Mouse (Mus musculus) right cerebral cortex, postnatal 10 days (tissue): ENCODE results near the gene Gm21304.
"Not testable (repeated sequence)": the region's sequence is repeated elsewhere in the genome, so short reads cannot be mapped to it uniquely, and the experiment has no call there.

ENCODE experiments used
- DNase-seq, 2 experiments: peaks; one replicate each; pipeline ENCODE4 v3.0.0; 2021; ENCODE audit warnings: low spot score in 2 of 2

Gene Gm21304

DNA sequence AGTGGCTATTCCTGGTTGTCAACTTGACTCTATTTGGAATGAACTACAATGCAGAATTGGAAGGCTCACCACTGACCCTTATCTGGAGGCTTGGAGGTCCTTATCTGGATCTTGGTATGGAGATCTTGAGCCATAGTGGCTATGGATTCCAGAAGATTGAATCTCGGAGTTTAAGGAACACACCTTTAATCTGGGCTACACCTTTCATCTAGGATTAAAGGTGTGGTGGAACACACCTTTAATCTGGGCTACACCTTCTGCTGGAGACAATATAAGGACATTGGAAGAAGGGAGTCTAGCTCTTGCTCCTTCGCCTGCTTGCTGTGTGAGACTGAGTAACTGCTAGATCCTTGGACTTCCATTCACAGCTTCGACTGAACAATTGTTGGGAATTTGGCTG lies at the start of gene Gm21304:
Gene Gm21304, plus strand, starts transcription at position 301 of the 400 bp plus-strand sequence.
- DNase-seq = not testable (repeated sequence)

DNA sequence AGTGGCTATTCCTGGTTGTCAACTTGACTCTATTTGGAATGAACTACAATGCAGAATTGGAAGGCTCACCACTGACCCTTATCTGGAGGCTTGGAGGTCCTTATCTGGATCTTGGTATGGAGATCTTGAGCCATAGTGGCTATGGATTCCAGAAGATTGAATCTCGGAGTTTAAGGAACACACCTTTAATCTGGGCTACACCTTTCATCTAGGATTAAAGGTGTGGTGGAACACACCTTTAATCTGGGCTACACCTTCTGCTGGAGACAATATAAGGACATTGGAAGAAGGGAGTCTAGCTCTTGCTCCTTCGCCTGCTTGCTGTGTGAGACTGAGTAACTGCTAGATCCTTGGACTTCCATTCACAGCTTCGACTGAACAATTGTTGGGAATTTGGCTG lies 25.6 kb upstream of the Gm21304 start, which contains the start of gene Gm21293:
Gene Gm21293, plus strand, starts transcription at position 301 of the 400 bp plus-strand sequence.
- not testable (repeated sequence) for DNase-seq

DNA sequence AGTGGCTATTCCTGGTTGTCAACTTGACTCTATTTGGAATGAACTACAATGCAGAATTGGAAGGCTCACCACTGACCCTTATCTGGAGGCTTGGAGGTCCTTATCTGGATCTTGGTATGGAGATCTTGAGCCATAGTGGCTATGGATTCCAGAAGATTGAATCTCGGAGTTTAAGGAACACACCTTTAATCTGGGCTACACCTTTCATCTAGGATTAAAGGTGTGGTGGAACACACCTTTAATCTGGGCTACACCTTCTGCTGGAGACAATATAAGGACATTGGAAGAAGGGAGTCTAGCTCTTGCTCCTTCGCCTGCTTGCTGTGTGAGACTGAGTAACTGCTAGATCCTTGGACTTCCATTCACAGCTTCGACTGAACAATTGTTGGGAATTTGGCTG lies 17.1 kb upstream of the Gm21304 start, which contains the start of gene Gm6763:
Gene Gm6763, plus strand, starts transcription at position 301 of the 400 bp plus-strand sequence.
- not testable (repeated sequence) for DNase-seq

DNA sequence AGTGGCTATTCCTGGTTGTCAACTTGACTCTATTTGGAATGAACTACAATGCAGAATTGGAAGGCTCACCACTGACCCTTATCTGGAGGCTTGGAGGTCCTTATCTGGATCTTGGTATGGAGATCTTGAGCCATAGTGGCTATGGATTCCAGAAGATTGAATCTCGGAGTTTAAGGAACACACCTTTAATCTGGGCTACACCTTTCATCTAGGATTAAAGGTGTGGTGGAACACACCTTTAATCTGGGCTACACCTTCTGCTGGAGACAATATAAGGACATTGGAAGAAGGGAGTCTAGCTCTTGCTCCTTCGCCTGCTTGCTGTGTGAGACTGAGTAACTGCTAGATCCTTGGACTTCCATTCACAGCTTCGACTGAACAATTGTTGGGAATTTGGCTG lies 8.6 kb upstream of the Gm21304 start, which contains the start of gene Gm8764:
Gene Gm8764, plus strand, starts transcription at position 301 of the 400 bp plus-strand sequence.
- not testable (repeated sequence) for DNase-seq

DNA sequence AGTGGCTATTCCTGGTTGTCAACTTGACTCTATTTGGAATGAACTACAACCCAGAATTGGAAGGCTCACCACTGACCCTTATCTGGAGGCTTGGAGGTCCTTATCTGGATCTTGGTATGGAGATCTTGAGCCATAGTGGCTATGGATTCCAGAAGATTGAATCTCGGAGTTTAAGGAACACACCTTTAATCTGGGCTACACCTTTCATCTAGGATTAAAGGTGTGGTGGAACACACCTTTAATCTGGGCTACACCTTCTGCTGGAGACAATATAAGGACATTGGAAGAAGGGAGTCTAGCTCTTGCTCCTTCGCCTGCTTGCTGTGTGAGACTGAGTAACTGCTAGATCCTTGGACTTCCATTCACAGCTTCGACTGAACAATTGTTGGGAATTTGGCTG lies 8.4 kb downstream of the Gm21304 start, which contains the start of gene Gm21312:
Gene Gm21312, plus strand, starts transcription at position 301 of the 400 bp plus-strand sequence.
- DNase-seq = not testable (repeated sequence)

- DNase-seq = not testable (repeated sequence)
Observed at GRCm38 (mm10) chr10:104185233-104185632, 16.9 kb downstream of the Gm21304 start, which contains the start of gene Gm20765. TSS of gene Gm20765 (plus strand) at chr10:104185533.

DNA sequence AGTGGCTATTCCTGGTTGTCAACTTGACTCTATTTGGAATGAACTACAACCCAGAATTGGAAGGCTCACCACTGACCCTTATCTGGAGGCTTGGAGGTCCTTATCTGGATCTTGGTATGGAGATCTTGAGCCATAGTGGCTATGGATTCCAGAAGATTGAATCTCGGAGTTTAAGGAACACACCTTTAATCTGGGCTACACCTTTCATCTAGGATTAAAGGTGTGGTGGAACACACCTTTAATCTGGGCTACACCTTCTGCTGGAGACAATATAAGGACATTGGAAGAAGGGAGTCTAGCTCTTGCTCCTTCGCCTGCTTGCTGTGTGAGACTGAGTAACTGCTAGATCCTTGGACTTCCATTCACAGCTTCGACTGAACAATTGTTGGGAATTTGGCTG lies 25.4 kb downstream of the Gm21304 start, which contains the start of gene Gm4340:
Gene Gm4340, plus strand, starts transcription at position 301 of the 400 bp plus-strand sequence.
- not testable (repeated sequence) for DNase-seq

GRCm38 (mm10) chr10:104209655-104210054 lies 41.3 kb downstream of the Gm21304 start:
- no peak for DNase-seq

- no peak for DNase-seq
Observed at GRCm38 (mm10) chr10:104210268-104210990, 42.1 kb downstream of the Gm21304 start.

DNA sequence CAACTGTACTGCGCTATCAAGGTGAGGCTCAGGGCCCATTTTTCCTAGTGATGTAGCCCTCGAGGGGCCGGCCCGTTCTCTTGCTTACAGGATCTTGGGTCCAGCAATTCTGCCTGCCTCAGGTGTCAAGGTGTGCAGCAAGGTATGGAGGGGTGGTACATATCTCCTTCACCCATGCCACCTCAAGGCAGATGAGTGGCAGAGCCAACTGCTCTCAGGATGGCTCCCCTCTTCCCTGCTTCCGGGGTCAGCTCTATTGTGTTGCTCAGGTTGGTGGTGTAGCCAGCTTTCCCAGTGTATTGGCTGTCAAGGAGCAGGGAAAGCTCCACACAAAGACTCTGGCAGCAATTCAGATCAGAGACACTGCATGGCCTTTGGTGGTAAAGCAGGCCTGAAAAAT lies 46.2 kb downstream of the Gm21304 start:
- no peak for DNase-seq
